Mouse (Mus musculus): ENCODE data around the gene Pi4k2a. TPM values are rescaled to one million over a fixed set of nuclear protein-coding genes. Genes with fewer than 3 reads are reported as not detected.

Gene Pi4k2a
- polyA plus RNA-seq, 1 experiment from 2014 or later, result 40.8 TPM

DNA sequence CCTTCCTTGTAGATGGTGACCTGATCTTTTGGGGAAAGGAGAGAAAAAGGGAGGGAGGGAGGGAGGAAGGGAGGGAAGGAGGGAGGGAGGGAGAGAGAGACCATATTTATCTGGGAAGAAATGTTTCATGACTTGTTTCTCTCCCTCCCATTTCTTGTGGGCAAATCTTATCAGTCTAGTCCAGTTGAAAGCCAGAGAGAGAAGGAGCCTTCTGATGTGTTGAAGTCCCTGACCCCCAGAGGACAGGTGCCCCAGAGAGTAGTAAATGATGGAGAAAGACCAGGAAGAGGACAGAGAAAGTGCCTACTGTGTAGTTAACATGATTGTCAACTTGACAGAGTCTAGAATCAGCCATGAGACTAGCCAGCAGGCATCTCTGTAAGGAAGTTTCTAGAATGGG, 44.8 kb downstream of the Pi4k2a start:
- Histone ChIP-seq H3K9ac (replicated peaks; ENCODE audit: low read length) (no peak overlapping the region), H3K9me3 (ENCODE audit: control insufficient read depth, low read length) (no peaks in the 10 kb centered on the region), H3K27ac (replicated peaks; ENCODE audit: low read depth, low read length) (no peak overlapping the region), H3K27me3 (ENCODE audit: control insufficient read depth, insufficient read depth, low read length) (no peaks in the 10 kb centered on the region), H3K36me3 (ENCODE audit: control insufficient read depth, insufficient read depth, low read length) (no peaks in the 10 kb centered on the region), H3K4me1 (ENCODE audit: control insufficient read depth, insufficient read depth, low read length) (no peaks in the 10 kb centered on the region), H3K4me2 (ENCODE audit: low read length) (no peak overlapping the region), H3K4me3 (replicated peaks; ENCODE audit: low read depth, low read length) (no peak overlapping the region)
- DNase-seq (no peak), ATAC-seq (ENCODE audit: low FRiP score, low TSS enrichment) (no peak)

DNA sequence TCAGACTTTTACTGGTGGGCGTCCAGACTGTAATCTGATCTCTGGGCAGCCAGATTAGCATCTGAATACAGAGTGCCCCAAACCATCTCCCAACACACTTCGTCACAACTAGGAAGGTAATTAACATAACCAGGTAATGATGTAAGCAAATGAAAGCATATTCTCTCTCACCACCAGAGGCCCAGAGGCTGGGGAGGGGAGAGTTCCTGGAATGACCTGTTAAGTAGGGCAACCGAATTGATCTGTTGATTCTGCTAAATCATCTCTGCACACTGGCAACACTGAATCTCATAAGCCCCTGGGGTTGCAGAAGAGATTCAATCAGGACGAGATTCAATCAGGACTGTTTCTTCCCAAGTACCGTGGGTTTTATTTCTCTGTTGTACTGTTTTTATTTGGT, 45.9 kb downstream of the Pi4k2a start:
- H3K9ac ChIP-seq (replicated peaks; ENCODE audit: low read length), result no peak overlapping the region
- DNase-seq (no peak), ATAC-seq (ENCODE audit: low FRiP score, low TSS enrichment) (no peak)
- H3K4me2 ChIP-seq (ENCODE audit: low read length), result no peak overlapping the region
- no peak overlapping the region for H3K27ac ChIP-seq (replicated peaks; ENCODE audit: low read depth, low read length)
- H3K4me1 ChIP-seq (ENCODE audit: control insufficient read depth, insufficient read depth, low read length), result no peaks in the 10 kb centered on the region
- no peaks in the 10 kb centered on the region for H3K9me3 ChIP-seq (ENCODE audit: control insufficient read depth, low read length)
- WGBS, result 23% methylated on average over 5 of the region's 5 CpGs
- H3K36me3 ChIP-seq (ENCODE audit: control insufficient read depth, insufficient read depth, low read length), result no peaks in the 10 kb centered on the region
- no peaks in the 10 kb centered on the region for H3K27me3 ChIP-seq (ENCODE audit: control insufficient read depth, insufficient read depth, low read length)
- H3K4me3 ChIP-seq (replicated peaks; ENCODE audit: low read depth, low read length), result no peak overlapping the region

DNA sequence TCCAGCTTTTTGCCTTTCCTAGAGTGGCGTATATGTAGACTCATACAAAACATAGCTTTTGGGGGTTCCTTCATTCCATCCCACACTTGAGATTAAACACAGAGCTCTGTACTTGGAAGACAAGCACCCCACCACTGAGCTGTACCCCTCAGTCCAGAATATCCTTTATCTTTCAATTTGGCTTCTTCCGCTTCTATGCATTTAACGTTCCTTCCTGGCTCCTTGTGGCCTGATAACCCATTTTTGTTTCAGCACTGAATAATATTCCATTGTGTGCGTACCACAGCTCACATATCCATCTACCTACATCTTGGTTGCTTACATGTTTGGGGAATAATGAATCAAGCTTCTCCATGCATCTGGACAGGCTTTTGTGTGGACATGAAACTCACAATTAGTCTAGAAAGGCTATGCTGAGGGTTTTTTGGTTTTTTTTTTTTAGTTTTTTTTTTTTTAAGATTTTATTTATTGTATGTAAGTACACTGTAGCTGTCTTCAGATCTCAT, 47.0 kb downstream of the Pi4k2a start:
- no peak overlapping the region for H3K4me2 ChIP-seq (ENCODE audit: low read length)
- H3K9me3 ChIP-seq (ENCODE audit: control insufficient read depth, low read length), result no peaks in the 10 kb centered on the region
- H3K4me1 ChIP-seq (ENCODE audit: control insufficient read depth, insufficient read depth, low read length), result no peaks in the 10 kb centered on the region
- 95% methylated on average over 4 of the region's 4 CpGs for WGBS
- ATAC-seq (ENCODE audit: low FRiP score, low TSS enrichment), result no peak
- no peaks in the 10 kb centered on the region for H3K36me3 ChIP-seq (ENCODE audit: control insufficient read depth, insufficient read depth, low read length)
- no peak overlapping the region for H3K9ac ChIP-seq (replicated peaks; ENCODE audit: low read length)
- H3K27ac ChIP-seq (replicated peaks; ENCODE audit: low read depth, low read length), result no peak overlapping the region
- H3K4me3 ChIP-seq (replicated peaks; ENCODE audit: low read depth, low read length), result no peak overlapping the region
- no peak for DNase-seq
- H3K27me3 ChIP-seq (ENCODE audit: control insufficient read depth, insufficient read depth, low read length), result no peaks in the 10 kb centered on the region

DNA sequence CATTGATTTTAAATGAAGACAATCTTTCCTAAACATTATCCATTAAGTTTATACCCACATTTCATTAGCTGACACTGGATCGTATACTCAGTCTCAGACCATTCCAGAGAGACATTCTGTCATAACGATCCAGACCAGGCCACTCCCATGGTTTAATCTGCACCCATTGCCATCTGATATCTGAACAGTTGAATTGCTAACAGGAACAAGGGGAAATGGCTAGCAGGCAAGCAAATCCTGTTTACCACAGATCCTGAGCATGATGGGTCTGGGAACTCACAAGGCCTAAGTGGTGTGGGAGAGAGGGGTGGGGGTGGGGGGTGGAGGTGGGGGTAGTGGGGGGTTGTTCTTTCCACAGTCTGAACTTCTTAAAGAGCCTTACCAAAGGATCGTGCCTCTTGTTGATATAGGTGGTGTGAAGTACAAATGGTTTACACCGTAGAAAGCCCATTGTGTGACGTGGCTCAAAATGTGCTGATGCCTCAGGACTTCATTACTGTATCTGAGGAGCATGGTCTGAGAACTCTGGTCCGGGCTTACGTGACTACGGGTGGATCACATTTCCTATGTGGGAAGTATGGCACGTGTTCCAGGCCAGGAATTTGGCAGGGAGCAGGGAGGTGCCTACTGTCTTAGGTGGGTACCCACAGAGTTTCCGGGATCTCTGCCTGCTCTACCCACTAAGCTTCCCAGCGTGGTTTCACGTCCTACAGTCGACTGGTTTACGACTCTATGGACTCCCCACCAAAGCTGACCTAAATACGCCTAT, 48.4 kb downstream of the Pi4k2a start:
- Histone ChIP-seq H3K27me3 (ENCODE audit: control insufficient read depth, insufficient read depth, low read length) (no peaks in the 10 kb centered on the region), H3K4me1 (ENCODE audit: control insufficient read depth, insufficient read depth, low read length) (no peaks in the 10 kb centered on the region), H3K27ac (replicated peaks; ENCODE audit: low read depth, low read length) (no peak overlapping the region), H3K9me3 (ENCODE audit: control insufficient read depth, low read length) (no peaks in the 10 kb centered on the region), H3K4me3 (replicated peaks; ENCODE audit: low read depth, low read length) (no peak overlapping the region), H3K4me2 (ENCODE audit: low read length) (no peak overlapping the region), H3K9ac (replicated peaks; ENCODE audit: low read length) (no peak overlapping the region), H3K36me3 (ENCODE audit: control insufficient read depth, insufficient read depth, low read length) (no peaks in the 10 kb centered on the region)
- DNase-seq (no peak), ATAC-seq (ENCODE audit: low FRiP score, low TSS enrichment) (no peak)
- WGBS, result 91% methylated on average over 15 of the region's 15 CpGs

DNA sequence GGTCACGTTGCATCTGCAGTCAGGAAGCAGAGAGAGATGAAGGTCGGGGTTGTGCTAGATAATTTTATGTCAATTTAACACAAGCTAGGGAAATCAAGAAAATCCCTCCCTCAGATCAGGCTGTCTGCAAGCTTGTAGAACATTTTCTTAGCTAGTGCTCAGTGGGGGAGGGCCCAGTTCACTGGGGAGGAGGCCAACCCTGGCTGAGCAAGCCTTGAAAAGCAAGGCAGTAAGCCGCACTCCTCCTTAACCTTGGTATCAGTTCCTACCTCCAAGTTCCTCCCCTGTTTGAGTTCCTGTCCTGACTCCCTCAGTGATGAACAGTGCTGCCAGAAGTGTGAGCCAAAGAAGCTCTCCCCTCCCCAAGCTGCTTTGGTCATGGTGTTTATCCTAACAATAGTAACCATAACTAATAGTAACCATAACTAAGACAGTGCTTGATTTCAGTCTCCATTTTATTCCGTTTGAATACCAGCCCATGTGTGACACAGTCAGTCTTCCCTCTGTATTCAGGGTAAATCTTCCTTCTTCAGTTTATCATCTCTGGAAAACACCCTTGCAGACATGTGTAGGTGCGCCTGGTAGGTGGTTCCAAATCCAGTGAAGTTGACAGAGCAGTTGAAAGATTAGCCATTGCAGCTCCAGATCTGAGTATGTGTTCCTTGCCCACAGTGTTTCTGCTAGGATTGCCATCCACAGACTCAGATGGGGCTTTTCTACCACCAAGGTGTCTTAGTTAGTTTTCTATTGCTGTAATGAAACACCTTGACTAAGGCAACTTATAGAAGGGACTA, 49.7 kb downstream of the Pi4k2a start:
- 84% methylated on average over 5 of the region's 5 CpGs for WGBS
- Histone ChIP-seq H3K36me3 (ENCODE audit: control insufficient read depth, insufficient read depth, low read length) (no peaks in the 10 kb centered on the region), H3K4me1 (ENCODE audit: control insufficient read depth, insufficient read depth, low read length) (no peaks in the 10 kb centered on the region), H3K9ac (replicated peaks; ENCODE audit: low read length) (no peak overlapping the region), H3K27ac (replicated peaks; ENCODE audit: low read depth, low read length) (no peak overlapping the region), H3K9me3 (ENCODE audit: control insufficient read depth, low read length) (no peaks in the 10 kb centered on the region), H3K27me3 (ENCODE audit: control insufficient read depth, insufficient read depth, low read length) (no peaks in the 10 kb centered on the region), H3K4me3 (replicated peaks; ENCODE audit: low read depth, low read length) (no peak overlapping the region), H3K4me2 (ENCODE audit: low read length) (no peak overlapping the region)
- no peak for DNase-seq
- no peak for ATAC-seq (ENCODE audit: low FRiP score, low TSS enrichment)

DNA sequence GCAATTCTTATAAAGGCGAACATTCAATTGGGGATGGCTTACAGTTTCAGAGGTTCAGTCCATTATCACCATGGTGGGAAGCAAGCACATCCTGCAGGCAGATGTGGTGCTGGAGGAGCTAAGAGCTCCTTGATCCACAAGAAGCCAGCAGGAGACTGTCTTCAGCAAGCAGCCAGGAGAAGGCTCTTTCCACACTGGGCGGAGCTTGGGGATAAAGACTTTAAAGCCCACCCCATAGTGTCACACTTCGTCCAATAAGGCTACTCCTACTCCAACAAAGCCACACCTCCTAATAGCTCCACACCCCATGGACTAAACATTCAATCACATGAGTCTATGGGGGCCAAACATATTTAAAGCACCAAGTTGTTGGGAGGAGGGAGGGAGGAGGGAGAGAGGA, 51.7 kb downstream of the Pi4k2a start:
- Histone ChIP-seq H3K4me3 (replicated peaks; ENCODE audit: low read depth, low read length) (no peak overlapping the region), H3K9ac (replicated peaks; ENCODE audit: low read length) (no peak overlapping the region), H3K9me3 (ENCODE audit: control insufficient read depth, low read length) (no peaks in the 10 kb centered on the region), H3K4me1 (ENCODE audit: control insufficient read depth, insufficient read depth, low read length) (no peaks in the 10 kb centered on the region), H3K27ac (replicated peaks; ENCODE audit: low read depth, low read length) (no peak overlapping the region), H3K27me3 (ENCODE audit: control insufficient read depth, insufficient read depth, low read length) (peaks cover 10% of the 10 kb centered on the region; the same call in 1 of the 2 replicates), H3K4me2 (ENCODE audit: low read length) (no peak overlapping the region), H3K36me3 (ENCODE audit: control insufficient read depth, insufficient read depth, low read length) (no peaks in the 10 kb centered on the region)
- 74% methylated on average over 3 of the region's 3 CpGs for WGBS
- ATAC-seq (ENCODE audit: low FRiP score, low TSS enrichment) (no peak), DNase-seq (no peak)

DNA sequence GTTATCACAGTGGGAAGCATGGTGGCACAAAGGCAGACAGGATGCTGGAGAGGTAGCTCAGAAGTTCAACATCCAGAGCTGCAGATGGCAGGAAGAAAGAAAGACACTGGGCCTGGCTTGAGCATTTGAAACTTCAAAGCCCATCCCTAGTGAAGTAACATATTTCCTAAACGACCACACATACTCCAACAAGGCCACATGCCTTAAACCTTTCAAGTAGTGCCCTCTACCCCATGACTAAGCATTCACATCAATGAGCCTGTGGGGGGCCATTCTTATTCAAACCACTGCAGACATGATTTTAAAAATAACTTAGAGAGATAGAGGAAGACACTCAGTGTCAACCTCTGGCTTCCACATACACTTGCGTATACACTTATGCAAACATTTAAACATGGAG, 52.5 kb downstream of the Pi4k2a start:
- Histone ChIP-seq H3K9ac (replicated peaks; ENCODE audit: low read length) (no peak overlapping the region), H3K4me2 (ENCODE audit: low read length) (no peak overlapping the region), H3K4me1 (ENCODE audit: control insufficient read depth, insufficient read depth, low read length) (no peaks in the 10 kb centered on the region), H3K9me3 (ENCODE audit: control insufficient read depth, low read length) (no peaks in the 10 kb centered on the region), H3K27me3 (ENCODE audit: control insufficient read depth, insufficient read depth, low read length) (peaks cover 12% of the 10 kb centered on the region; the same call in 1 of the 2 replicates), H3K27ac (replicated peaks; ENCODE audit: low read depth, low read length) (no peak overlapping the region), H3K4me3 (replicated peaks; ENCODE audit: low read depth, low read length) (no peak overlapping the region), H3K36me3 (ENCODE audit: control insufficient read depth, insufficient read depth, low read length) (no peaks in the 10 kb centered on the region)
- WGBS, result 77% methylated on average over 2 of the region's 2 CpGs
- DNase-seq (no peak), ATAC-seq (ENCODE audit: low FRiP score, low TSS enrichment) (no peak)

DNA sequence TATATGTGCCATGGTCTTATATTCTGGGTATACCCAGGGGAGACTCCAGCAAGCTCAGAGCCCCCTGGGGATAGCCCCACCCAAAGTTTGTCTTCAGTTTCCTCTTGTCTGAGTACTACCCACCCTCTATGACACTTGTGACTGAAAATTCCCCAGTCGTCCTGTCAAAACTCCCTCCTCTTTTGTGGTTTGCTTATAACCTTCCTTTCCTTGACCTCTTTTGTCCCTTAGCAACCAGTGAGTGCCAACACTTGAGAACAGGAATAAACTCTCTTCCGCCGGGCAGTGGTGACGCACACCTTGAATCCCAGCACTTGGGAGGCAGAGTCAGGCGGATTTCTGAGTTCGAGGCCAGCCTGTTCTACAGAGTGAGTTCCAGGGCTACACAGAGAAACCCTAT, 53.8 kb downstream of the Pi4k2a start:
- no peaks in the 10 kb centered on the region for H3K9me3 ChIP-seq (ENCODE audit: control insufficient read depth, low read length)
- H3K27ac ChIP-seq (replicated peaks; ENCODE audit: low read depth, low read length), result no peak overlapping the region
- no peaks in the 10 kb centered on the region for H3K36me3 ChIP-seq (ENCODE audit: control insufficient read depth, insufficient read depth, low read length)
- no peak for DNase-seq
- no peak overlapping the region for H3K4me2 ChIP-seq (ENCODE audit: low read length)
- no peak for ATAC-seq (ENCODE audit: low FRiP score, low TSS enrichment)
- H3K27me3 ChIP-seq (ENCODE audit: control insufficient read depth, insufficient read depth, low read length), result peaks cover 23% of the 10 kb centered on the region
- H3K4me1 ChIP-seq (ENCODE audit: control insufficient read depth, insufficient read depth, low read length), result no peaks in the 10 kb centered on the region
- WGBS, result 55% methylated on average over 6 of the region's 6 CpGs
- H3K4me3 ChIP-seq (replicated peaks; ENCODE audit: low read depth, low read length), result no peak overlapping the region
- no peak overlapping the region for H3K9ac ChIP-seq (replicated peaks; ENCODE audit: low read length)

All from midbrain, embryonic 14.5 days (tissue).